In the genomic region with DNA sequence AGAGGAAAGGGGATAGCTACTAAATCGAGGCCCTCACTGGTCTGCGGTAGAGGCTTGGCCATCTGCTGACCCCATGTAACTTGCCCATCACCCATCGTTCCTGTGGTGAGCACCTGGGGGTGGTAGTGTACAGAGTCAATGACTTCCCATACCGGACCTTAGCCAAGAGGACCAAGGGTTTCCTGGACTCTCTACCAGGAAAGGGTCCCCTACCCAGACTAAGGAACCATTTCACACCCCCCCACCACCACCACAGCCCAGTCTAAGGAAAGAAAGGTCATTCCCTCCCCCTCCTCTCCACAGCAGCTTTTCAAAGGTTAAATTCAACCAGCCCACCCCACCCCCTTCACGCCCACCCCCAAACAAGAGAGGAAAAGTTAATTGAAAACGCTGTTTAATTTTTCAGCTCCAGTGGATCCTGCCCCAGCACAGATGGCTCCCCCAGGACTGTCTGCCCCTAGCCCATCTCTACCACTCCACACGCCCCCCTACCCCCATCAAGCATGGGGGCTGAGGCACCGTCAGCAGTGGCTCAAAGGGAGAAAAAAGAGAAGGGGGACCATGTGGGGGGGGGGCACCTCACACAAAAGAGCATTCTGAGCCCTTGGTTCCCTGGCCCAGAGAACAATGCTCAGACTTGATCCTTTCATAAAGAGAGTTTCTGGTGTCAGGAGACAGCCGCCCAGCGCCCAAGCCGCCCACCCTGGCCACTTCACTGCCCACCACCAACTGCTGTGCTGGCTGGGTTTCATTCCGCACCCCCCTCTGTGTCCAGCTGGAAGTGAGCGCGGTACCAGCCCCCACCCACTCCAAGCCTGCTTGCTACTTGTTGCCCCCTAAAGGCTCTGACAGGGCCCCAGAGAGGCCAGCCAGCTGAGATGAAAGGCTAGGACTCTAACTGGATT, we compare ENCODE assay signal across 9 mouse cellular contexts.
DNase-seq lines count a peak whose midpoint lies in the region; ATAC-seq lines count a peak whose summit lies in the region.
"Had no signal": no experiment of that assay in that cellular context is flagged by ENCODE, and none has a peak within 500 bp of the region (broad histone marks: within the 10 kb centered on the region; RNA-seq: fewer than 3 reads in every experiment).

No protein-coding gene starts in this region.

- H3K9me3 ChIP-seq in hindbrain, embryonic 16.5 days (ENCODE audit: control insufficient read depth, low read length) = no peaks in the 10 kb centered on the region
- H3K9me3 ChIP-seq in midbrain, embryonic 12.5 days = no peaks in the 10 kb centered on the region

- WGBS in hindbrain, embryonic 16.5 days = 17% methylated on average over 14 of the region's 14 CpGs
- WGBS in midbrain, embryonic 12.5 days = 17% methylated on average over 14 of the region's 14 CpGs

- H3K27me3 ChIP-seq in hindbrain, embryonic 16.5 days (replicated peaks; ENCODE audit: control insufficient read depth, insufficient read depth, low read length) = peaks cover 37% of the 10 kb centered on the region
- H3K27me3 ChIP-seq in midbrain, embryonic 12.5 days = peaks cover 98% of the 10 kb centered on the region

- no peak overlapping the region for H3K4me2 ChIP-seq in hindbrain, embryonic 16.5 days (ENCODE audit: low read length)
- peak overlapping the region; percentile 15; the same call in 1 of the 2 replicates for H3K4me2 ChIP-seq in midbrain, embryonic 12.5 days (replicated peaks)

- H3K27ac ChIP-seq in hindbrain, embryonic 16.5 days (ENCODE audit: low read depth, low read length) = no peak overlapping the region
- H3K27ac ChIP-seq in midbrain, embryonic 12.5 days (replicated peaks) = peak overlapping the region; percentile 73

- peak; percentile 62 for ATAC-seq in hindbrain, embryonic 16.5 days
- ATAC-seq in midbrain, embryonic 12.5 days (ENCODE audit: low FRiP score, low read depth) = peak; percentile 71
- no peak for ATAC-seq in inflammation-experienced regulatory T-cells, adult 6 months

- no peak overlapping the region for H3K9ac ChIP-seq in hindbrain, embryonic 16.5 days (ENCODE audit: low read depth, low read length)
- H3K9ac ChIP-seq in midbrain, embryonic 12.5 days (replicated peaks) = no peak overlapping the region

- H3K4me1 ChIP-seq in hindbrain, embryonic 16.5 days (ENCODE audit: control insufficient read depth, insufficient read depth, low read depth, low read length) = peaks cover 8% of the 10 kb centered on the region; the same call in 1 of the 2 replicates
- H3K4me1 ChIP-seq in midbrain, embryonic 12.5 days = peaks cover 66% of the 10 kb centered on the region

- H3K36me3 ChIP-seq in hindbrain, embryonic 16.5 days (ENCODE audit: control insufficient read depth, insufficient read depth, low read length) = no peaks in the 10 kb centered on the region
- no peaks in the 10 kb centered on the region for H3K36me3 ChIP-seq in midbrain, embryonic 12.5 days

- DNase-seq in cerebellum, adult 18-20 months = peak; percentile 8 to 24
- no peak for DNase-seq in cerebellum, postnatal 4 days (ENCODE audit: low spot score in 2 of 2)
- peak; percentile 70 for DNase-seq in embryo, embryonic 9.5 days (ENCODE audit: extremely low spot score)
- DNase-seq in liver = no peak
- DNase-seq in ovary, postnatal 10 days (ENCODE audit: low spot score) = no peak
- DNase-seq: heart, postnatal 36 days had no signal

- H3K4me3 ChIP-seq in hindbrain, embryonic 16.5 days (ENCODE audit: low read length) = no peak overlapping the region
- H3K4me3 ChIP-seq in midbrain, embryonic 12.5 days = no peak overlapping the region

Comparison
In these comparisons a context has a peak if more than half of its experiments do, and no peak if none do; other contexts are left out.
1. DNase-seq: peak in cerebellum, adult 18-20 months (2 of 2) and embryo, embryonic 9.5 days (single experiment); none in cerebellum, postnatal 4 days (0 of 2), liver (single experiment) and ovary, postnatal 10 days (single experiment).